Mouse (Mus musculus): Measurements from ENCODE around the gene Ephb4. TPM values are rescaled to one million over a fixed set of nuclear protein-coding genes. Genes with fewer than 3 reads are reported as not detected.

Ephb4 gene
- polyA plus RNA-seq, 1 experiment from 2014 or later = 32.1 TPM

GRCm38 (mm10) chr5:137374521-137375080, 24.7 kb downstream of the Ephb4 start:
- H3K27me3 ChIP-seq (ENCODE audit: control insufficient read depth, insufficient read depth, low read length) = no peaks in the 10 kb centered on the region
- peaks cover 11% of the 10 kb centered on the region for H3K4me1 ChIP-seq (ENCODE audit: control insufficient read depth, insufficient read depth, low read length)
- H3K9ac ChIP-seq (ENCODE audit: low read length) = no peak overlapping the region
- no peak overlapping the region for H3K27ac ChIP-seq (ENCODE audit: low read length)
- WGBS = 80% methylated on average over 4 of the region's 4 CpGs
- no peak overlapping the region for H3K4me3 ChIP-seq (ENCODE audit: low read length)
- no peak overlapping the region for H3K4me2 ChIP-seq (ENCODE audit: low read depth, low read length)
- peaks cover 34% of the 10 kb centered on the region for H3K36me3 ChIP-seq (ENCODE audit: control insufficient read depth, insufficient read depth)
- no peaks in the 10 kb centered on the region for H3K9me3 ChIP-seq (replicated peaks; ENCODE audit: control insufficient read depth, low read length)
- ATAC-seq (replicated peaks; ENCODE audit: extremely low read depth, insufficient read depth, low FRiP score) = no peak

- peak overlapping the region; percentile 51 for H3K27ac ChIP-seq (ENCODE audit: low read length)
- H3K4me3 ChIP-seq (ENCODE audit: low read length) = no peak overlapping the region
- 19% methylated on average over 2 of the region's 2 CpGs for WGBS
- H3K27me3 ChIP-seq (ENCODE audit: control insufficient read depth, insufficient read depth, low read length) = no peaks in the 10 kb centered on the region
- peak; percentile 43; the same call in 1 of the 2 replicates for ATAC-seq (replicated peaks; ENCODE audit: extremely low read depth, insufficient read depth, low FRiP score)
- H3K4me1 ChIP-seq (ENCODE audit: control insufficient read depth, insufficient read depth, low read length) = peaks cover 11% of the 10 kb centered on the region
- no peak overlapping the region for H3K4me2 ChIP-seq (ENCODE audit: low read depth, low read length)
- H3K9ac ChIP-seq (ENCODE audit: low read length) = no peak overlapping the region
- H3K9me3 ChIP-seq (replicated peaks; ENCODE audit: control insufficient read depth, low read length) = no peaks in the 10 kb centered on the region
- H3K36me3 ChIP-seq (ENCODE audit: control insufficient read depth, insufficient read depth) = peaks cover 26% of the 10 kb centered on the region
Measured at GRCm38 (mm10) chr5:137375627-137376026, 25.7 kb downstream of the Ephb4 start.

- Histone ChIP-seq H3K9me3 (replicated peaks; ENCODE audit: control insufficient read depth, low read length) (no peaks in the 10 kb centered on the region), H3K4me2 (ENCODE audit: low read depth, low read length) (no peak overlapping the region), H3K4me1 (ENCODE audit: control insufficient read depth, insufficient read depth, low read length) (peaks cover 11% of the 10 kb centered on the region), H3K27ac (ENCODE audit: low read length) (peak overlapping the region; percentile 51), H3K36me3 (ENCODE audit: control insufficient read depth, insufficient read depth) (peaks cover 20% of the 10 kb centered on the region), H3K27me3 (ENCODE audit: control insufficient read depth, insufficient read depth, low read length) (no peaks in the 10 kb centered on the region), H3K4me3 (ENCODE audit: low read length) (no peak overlapping the region), H3K9ac (ENCODE audit: low read length) (no peak overlapping the region)
- 31% methylated on average over 7 of the region's 7 CpGs for whole genome bisulfite sequencing
- ATAC-seq (replicated peaks; ENCODE audit: extremely low read depth, insufficient read depth, low FRiP score) = no peak; the same call in 1 of the 2 replicates
Measured at GRCm38 (mm10) chr5:137376198-137376597, 26.3 kb downstream of the Ephb4 start.

- Histone ChIP-seq H3K9me3 (replicated peaks; ENCODE audit: control insufficient read depth, low read length) (no peaks in the 10 kb centered on the region), H3K4me2 (ENCODE audit: low read depth, low read length) (no peak overlapping the region), H3K27ac (ENCODE audit: low read length) (no peak overlapping the region), H3K27me3 (ENCODE audit: control insufficient read depth, insufficient read depth, low read length) (no peaks in the 10 kb centered on the region), H3K36me3 (ENCODE audit: control insufficient read depth, insufficient read depth) (peaks cover 17% of the 10 kb centered on the region), H3K9ac (ENCODE audit: low read length) (no peak overlapping the region), H3K4me3 (ENCODE audit: low read length) (no peak overlapping the region), H3K4me1 (ENCODE audit: control insufficient read depth, insufficient read depth, low read length) (peaks cover 11% of the 10 kb centered on the region)
- no peak; the same call in 1 of the 2 replicates for ATAC-seq (replicated peaks; ENCODE audit: extremely low read depth, insufficient read depth, low FRiP score)
- WGBS = 53% methylated on average over 9 of the region's 9 CpGs
Measured at GRCm38 (mm10) chr5:137376722-137377121, 26.8 kb downstream of the Ephb4 start.

DNA sequence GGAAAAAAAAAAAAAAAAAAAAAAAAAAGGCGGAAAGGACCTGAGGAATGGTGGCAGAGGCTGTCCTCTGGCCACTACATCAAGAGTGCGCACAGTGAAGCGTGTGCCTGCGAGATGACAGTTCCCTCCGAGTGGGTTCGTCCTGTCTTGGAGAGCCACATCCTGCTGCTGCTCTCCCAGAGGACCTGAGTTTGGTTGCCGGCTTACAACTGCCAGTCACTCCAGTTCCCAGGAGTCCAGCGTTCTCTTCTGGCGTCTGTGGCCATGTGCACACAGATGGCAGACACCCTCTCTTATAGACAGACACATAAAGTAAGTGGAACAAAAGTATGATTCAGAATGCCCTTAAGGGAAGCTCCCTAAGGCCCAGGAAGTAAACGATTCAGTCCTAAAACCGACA, 27.3 kb downstream of the Ephb4 start:
- peaks cover 11% of the 10 kb centered on the region for H3K4me1 ChIP-seq (ENCODE audit: control insufficient read depth, insufficient read depth, low read length)
- no peak overlapping the region for H3K4me3 ChIP-seq (ENCODE audit: low read length)
- H3K27me3 ChIP-seq (ENCODE audit: control insufficient read depth, insufficient read depth, low read length) = no peaks in the 10 kb centered on the region
- no peak overlapping the region for H3K27ac ChIP-seq (ENCODE audit: low read length)
- H3K4me2 ChIP-seq (ENCODE audit: low read depth, low read length) = peak overlapping the region; percentile 44
- no peak overlapping the region for H3K9ac ChIP-seq (ENCODE audit: low read length)
- peaks cover 12% of the 10 kb centered on the region for H3K36me3 ChIP-seq (ENCODE audit: control insufficient read depth, insufficient read depth)
- WGBS = 25% methylated on average over 11 of the region's 11 CpGs
- H3K9me3 ChIP-seq (replicated peaks; ENCODE audit: control insufficient read depth, low read length) = no peaks in the 10 kb centered on the region
- no peak for ATAC-seq (replicated peaks; ENCODE audit: extremely low read depth, insufficient read depth, low FRiP score)

DNA sequence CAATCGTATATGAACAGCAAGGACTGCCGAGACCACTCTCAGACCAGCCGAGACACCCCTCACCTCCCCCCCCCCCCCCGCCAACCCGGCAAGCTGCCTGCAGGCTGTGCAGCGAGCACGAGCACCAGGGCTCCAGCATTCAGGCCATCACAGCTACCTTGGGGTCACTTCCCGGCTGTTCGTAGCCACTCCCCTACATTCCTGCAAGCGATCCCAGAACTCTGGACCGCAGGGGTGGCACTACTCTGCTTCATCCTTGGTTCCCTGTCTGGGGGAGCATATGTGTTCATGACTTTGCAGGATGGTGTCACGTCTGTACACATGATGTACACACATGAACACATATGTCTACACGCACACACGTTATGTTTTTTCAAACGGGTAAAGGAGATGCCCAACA, 27.7 kb downstream of the Ephb4 start:
- 0 out of 2 replicates have a peak, but pooled peaks have one; percentile 12 for ATAC-seq (replicated peaks; ENCODE audit: extremely low read depth, insufficient read depth, low FRiP score)
- Histone ChIP-seq H3K4me3 (ENCODE audit: low read length) (no peak overlapping the region), H3K27ac (ENCODE audit: low read length) (no peak overlapping the region), H3K36me3 (ENCODE audit: control insufficient read depth, insufficient read depth) (peaks cover 10% of the 10 kb centered on the region), H3K9ac (ENCODE audit: low read length) (0 out of 2 replicates have a peak overlapping the region, but pooled peaks have one; percentile 38), H3K27me3 (ENCODE audit: control insufficient read depth, insufficient read depth, low read length) (no peaks in the 10 kb centered on the region), H3K4me1 (ENCODE audit: control insufficient read depth, insufficient read depth, low read length) (peaks cover 11% of the 10 kb centered on the region), H3K4me2 (ENCODE audit: low read depth, low read length) (peak overlapping the region; percentile 44), H3K9me3 (replicated peaks; ENCODE audit: control insufficient read depth, low read length) (no peaks in the 10 kb centered on the region)
- 23% methylated on average over 11 of the region's 15 CpGs for WGBS

DNA sequence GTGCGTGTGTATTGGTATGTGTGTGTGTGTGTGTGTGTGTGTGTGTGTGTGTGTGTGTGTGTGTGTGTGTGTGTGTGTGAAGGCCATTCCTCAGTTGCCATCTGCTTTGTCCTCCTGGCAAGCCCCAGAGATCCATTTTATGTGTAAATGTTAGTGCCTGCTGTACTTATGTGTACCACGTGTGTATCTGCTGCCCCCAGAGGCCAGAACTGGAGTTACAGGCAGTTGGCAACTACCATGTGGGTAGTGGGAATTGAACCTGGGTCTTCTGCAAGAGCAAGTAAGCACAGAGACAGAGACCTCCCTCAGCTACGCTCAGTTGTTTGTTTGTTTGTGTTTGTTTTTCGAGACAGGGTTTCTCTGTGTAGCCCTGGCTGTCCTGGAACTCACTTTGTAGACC, 31.2 kb downstream of the Ephb4 start:
- no peak for ATAC-seq (replicated peaks; ENCODE audit: extremely low read depth, insufficient read depth, low FRiP score)
- 52% methylated on average over 4 of the region's 4 CpGs for WGBS
- Histone ChIP-seq H3K4me3 (ENCODE audit: low read length) (no peak overlapping the region), H3K4me1 (ENCODE audit: control insufficient read depth, insufficient read depth, low read length) (peaks cover 6% of the 10 kb centered on the region), H3K27me3 (ENCODE audit: control insufficient read depth, insufficient read depth, low read length) (no peaks in the 10 kb centered on the region), H3K4me2 (ENCODE audit: low read depth, low read length) (no peak overlapping the region), H3K36me3 (ENCODE audit: control insufficient read depth, insufficient read depth) (no peaks in the 10 kb centered on the region), H3K9ac (ENCODE audit: low read length) (no peak overlapping the region), H3K9me3 (replicated peaks; ENCODE audit: control insufficient read depth, low read length) (no peaks in the 10 kb centered on the region), H3K27ac (ENCODE audit: low read length) (no peak overlapping the region)

DNA sequence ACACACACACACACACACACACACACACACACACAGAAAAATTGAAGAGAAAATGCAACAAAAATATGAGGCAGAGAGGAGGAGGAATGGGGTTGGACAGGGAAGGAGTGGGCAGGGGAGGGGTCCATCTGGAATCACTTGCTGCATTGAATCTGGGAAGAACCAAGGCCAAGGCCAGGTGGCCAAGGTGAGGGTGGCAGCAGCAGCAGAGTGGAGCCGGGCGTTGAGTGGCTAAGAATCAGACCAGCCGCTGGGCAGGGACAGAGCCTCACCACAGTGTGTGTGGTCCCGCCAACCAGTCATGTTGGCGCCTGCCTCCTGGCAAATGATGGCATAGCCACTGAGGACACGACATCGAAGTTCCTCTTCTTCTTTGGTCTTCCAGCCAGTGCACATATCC, 33.5 kb downstream of the Ephb4 start:
- Histone ChIP-seq H3K9me3 (replicated peaks; ENCODE audit: control insufficient read depth, low read length) (no peaks in the 10 kb centered on the region), H3K36me3 (ENCODE audit: control insufficient read depth, insufficient read depth) (no peaks in the 10 kb centered on the region), H3K4me2 (ENCODE audit: low read depth, low read length) (no peak overlapping the region), H3K9ac (ENCODE audit: low read length) (no peak overlapping the region), H3K27ac (ENCODE audit: low read length) (no peak overlapping the region), H3K4me1 (ENCODE audit: control insufficient read depth, insufficient read depth, low read length) (no peaks in the 10 kb centered on the region), H3K27me3 (ENCODE audit: control insufficient read depth, insufficient read depth, low read length) (no peaks in the 10 kb centered on the region), H3K4me3 (ENCODE audit: low read length) (no peak overlapping the region)
- 86% methylated on average over 7 of the region's 7 CpGs for WGBS
- no peak for ATAC-seq (replicated peaks; ENCODE audit: extremely low read depth, insufficient read depth, low FRiP score)

DNA sequence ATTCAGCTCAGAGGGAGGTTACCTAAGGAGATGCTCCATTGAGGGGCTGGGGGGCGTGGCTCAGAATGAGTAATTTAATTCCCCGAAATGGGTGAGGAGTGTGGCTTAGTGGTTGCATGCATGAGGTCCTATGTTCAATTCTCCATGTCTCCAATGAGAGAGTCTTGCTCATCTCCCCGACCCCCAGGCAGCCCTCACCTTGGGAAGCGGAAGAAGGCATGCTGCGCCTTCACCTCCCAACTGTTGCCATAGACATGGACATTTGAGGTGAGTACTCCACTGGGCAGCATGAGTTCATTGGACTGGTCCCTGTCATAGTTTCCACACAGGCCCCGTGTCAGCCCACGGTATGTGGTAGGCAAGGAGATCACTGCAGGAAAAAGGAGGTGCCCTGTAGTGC, 36.8 kb downstream of the Ephb4 start:
- H3K4me2 ChIP-seq (ENCODE audit: low read depth, low read length) = no peak overlapping the region
- H3K4me1 ChIP-seq (ENCODE audit: control insufficient read depth, insufficient read depth, low read length) = no peaks in the 10 kb centered on the region
- no peaks in the 10 kb centered on the region for H3K36me3 ChIP-seq (ENCODE audit: control insufficient read depth, insufficient read depth)
- ATAC-seq (replicated peaks; ENCODE audit: extremely low read depth, insufficient read depth, low FRiP score) = no peak
- no peak overlapping the region for H3K9ac ChIP-seq (ENCODE audit: low read length)
- no peaks in the 10 kb centered on the region for H3K27me3 ChIP-seq (ENCODE audit: control insufficient read depth, insufficient read depth, low read length)
- 73% methylated on average over 7 of the region's 7 CpGs for WGBS
- no peaks in the 10 kb centered on the region for H3K9me3 ChIP-seq (replicated peaks; ENCODE audit: control insufficient read depth, low read length)
- no peak overlapping the region for H3K4me3 ChIP-seq (ENCODE audit: low read length)
- H3K27ac ChIP-seq (ENCODE audit: low read length) = no peak overlapping the region
